Mouse (Mus musculus) kidney, embryonic 15.5 days (tissue): ENCODE data around the gene Mst1r. TPM values are rescaled to one million over a fixed set of nuclear protein-coding genes. Genes with fewer than 3 reads are reported as not detected.
A peak's percentile ranks its signal among the peaks of the same experiment; 100 is the strongest.

ENCODE experiments used
- ATAC-seq: fragments of 200-750 bp; cut with Nextera tagmentation; replicated peaks from 2 replicates; pipeline ENCODE4 v1.8.0; 2017; ENCODE audit warnings: moderate TSS enrichment; ENCODE audit not compliant: low FRiP score
- H3K27ac ChIP-seq: fragments of 300-500 bp; sonication (generic); 2 replicates; pipeline ENCODE4 v1.5.1; 2015; ENCODE audit warnings: mild to moderate bottlenecking, inconsistent platforms
- H3K27me3 ChIP-seq: fragments of 300-500 bp; sonication (generic); 2 replicates; pipeline ENCODE4 v1.6.1; 2015; ENCODE audit warnings: inconsistent platforms
- H3K36me3 ChIP-seq: fragments of 300-500 bp; sonication (generic); 2 replicates; pipeline ENCODE4 v1.6.1; 2015; ENCODE audit warnings: inconsistent platforms
- H3K4me1 ChIP-seq: fragments of 300-500 bp; sonication (generic); 2 replicates; pipeline ENCODE4 v1.6.1; 2015; ENCODE audit warnings: inconsistent platforms
- H3K4me2 ChIP-seq: fragments of 300-500 bp; sonication (generic); 2 replicates; pipeline ENCODE4 v1.6.1; 2015; ENCODE audit warnings: moderate library complexity, mild to moderate bottlenecking, inconsistent platforms
- H3K4me3 ChIP-seq: fragments of 300-500 bp; sonication (generic); replicated peaks from 2 replicates; pipeline ENCODE4 v1.5.1; 2015; ENCODE audit warnings: mild to moderate bottlenecking, inconsistent platforms
- H3K9ac ChIP-seq: fragments of 300-500 bp; sonication (generic); 2 replicates; pipeline ENCODE4 v1.6.1; 2015; ENCODE audit warnings: mild to moderate bottlenecking, inconsistent platforms
- H3K9me3 ChIP-seq: fragments of 300-500 bp; sonication (generic); replicated peaks from 2 replicates; pipeline ENCODE4 v1.6.1; 2016; ENCODE audit warnings: inconsistent platforms
- WGBS: fragments of 180-500 bp; shearing (Covaris S2); methylation state at CpG from one replicate; pipeline ENCODE4 v1.1.7; 2015; ENCODE audit warnings: mixed read lengths; 5-methylcytosine and 5-hydroxymethylcytosine counted together
- polyA plus RNA-seq: library from polyadenylated mRNA; unstranded; fragments of >200 nt; fragmentation: Nextera tagmentation; extraction: Ambion mirVana; gene quantifications from 2 replicates; pipeline ENCODE4 v1.2.1, GENCODE M21; 2015

Gene Mst1r
- polyA plus RNA-seq, 1 experiment from 2014 or later: 2.6 TPM

DNA sequence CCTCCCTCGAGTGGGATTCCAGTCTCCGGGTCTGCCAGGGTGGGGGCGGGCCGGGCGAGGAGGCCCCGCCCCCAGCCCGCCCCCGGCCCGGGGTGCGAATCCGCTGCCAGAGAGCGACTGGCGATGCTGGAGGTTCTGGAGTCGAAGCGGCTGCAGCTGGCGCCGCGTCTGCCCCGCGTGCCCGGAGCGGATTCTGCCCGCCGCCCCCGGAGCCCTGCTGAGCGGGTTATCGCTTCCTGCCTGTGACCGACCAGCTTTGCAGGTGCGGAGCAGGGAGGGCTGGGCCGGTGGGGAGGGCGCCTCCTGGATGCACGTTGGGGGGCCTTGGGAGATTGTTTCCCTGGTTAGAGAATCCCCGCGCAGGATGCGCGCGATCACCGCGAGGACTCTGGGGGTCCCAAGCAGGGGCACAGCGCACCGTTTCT is 29.1 kb downstream of the Mst1r start:
- Histone ChIP-seq H3K4me3 (peak overlapping the region; percentile 50), H3K27ac (no peak overlapping the region), H3K4me2 (peak overlapping the region; percentile 97), H3K36me3 (no peaks in the 10 kb centered on the region), H3K4me1 (peaks cover 15% of the 10 kb centered on the region), H3K9me3 (no peaks in the 10 kb centered on the region), H3K27me3 (peaks cover 47% of the 10 kb centered on the region), H3K9ac (peak overlapping the region; percentile 50)
- ATAC-seq: peak; percentile 47; the same call in 1 of the 2 replicates
- WGBS: under 1% methylated on average over 41 of the region's 41 CpGs

DNA sequence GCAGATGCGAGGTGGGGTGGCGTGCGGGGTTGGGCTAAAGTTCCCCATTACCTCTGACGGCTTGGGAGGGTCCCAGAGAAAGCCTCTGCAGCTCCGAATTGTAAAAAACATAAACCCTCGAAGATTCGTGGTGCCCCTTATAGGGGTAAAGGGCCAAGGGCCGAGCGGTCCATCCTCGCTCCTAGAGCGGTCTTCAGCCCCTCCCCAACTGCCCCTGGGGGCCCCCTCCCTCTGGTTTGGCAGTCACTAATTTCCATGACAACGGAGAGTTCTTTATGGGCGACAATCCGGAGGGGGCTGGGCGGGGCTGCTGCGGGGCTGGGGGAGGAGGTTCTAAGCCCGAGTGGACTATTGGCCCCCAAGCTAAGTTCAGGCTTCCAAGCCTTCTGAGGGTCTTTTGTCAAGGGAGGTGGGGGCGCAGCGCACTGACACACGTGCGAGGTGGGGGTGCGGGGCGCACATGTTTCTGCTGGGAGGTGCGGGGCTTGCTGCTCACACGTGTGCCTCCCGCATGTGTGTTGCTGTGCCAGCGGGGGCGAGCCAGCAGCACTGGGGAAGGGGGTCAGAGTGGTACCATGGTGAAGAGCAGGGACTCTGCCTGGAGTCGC is 29.6 kb downstream of the Mst1r start:
- ATAC-seq: peak; percentile 45; the same call in 1 of the 2 replicates
- H3K9me3 ChIP-seq: no peaks in the 10 kb centered on the region
- H3K9ac ChIP-seq: peak overlapping the region; percentile 50
- peaks cover 15% of the 10 kb centered on the region for H3K4me1 ChIP-seq
- peaks cover 47% of the 10 kb centered on the region for H3K27me3 ChIP-seq
- H3K27ac ChIP-seq: no peak overlapping the region
- no peaks in the 10 kb centered on the region for H3K36me3 ChIP-seq
- H3K4me3 ChIP-seq: peak overlapping the region; percentile 50
- peak overlapping the region; percentile 97 for H3K4me2 ChIP-seq
- WGBS: 3% methylated on average over 29 of the region's 29 CpGs

DNA sequence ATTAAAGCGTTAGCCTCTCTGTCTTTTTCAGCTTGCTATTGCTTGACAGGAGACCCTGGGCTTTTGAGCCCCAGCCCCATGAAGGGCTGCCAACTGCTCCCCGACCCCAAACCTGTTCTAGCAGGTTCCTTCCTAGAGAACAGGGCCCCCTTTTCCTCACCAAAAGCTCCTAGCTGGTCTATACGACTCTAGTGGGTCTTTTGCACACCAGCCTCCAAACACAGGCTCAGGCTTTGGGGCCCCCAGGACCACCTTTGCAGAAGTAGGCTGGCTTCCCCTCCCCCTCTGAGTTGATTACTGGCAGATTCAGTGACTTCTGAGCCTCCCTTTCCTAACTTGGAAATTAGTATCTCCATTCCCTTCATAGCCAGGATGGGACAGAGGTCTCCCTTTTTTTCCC is 30.2 kb downstream of the Mst1r start:
- Histone ChIP-seq H3K4me1 (peaks cover 15% of the 10 kb centered on the region), H3K4me3 (peak overlapping the region; percentile 50), H3K27me3 (peaks cover 47% of the 10 kb centered on the region), H3K27ac (no peak overlapping the region), H3K4me2 (peak overlapping the region; percentile 97), H3K36me3 (no peaks in the 10 kb centered on the region), H3K9me3 (no peaks in the 10 kb centered on the region), H3K9ac (no peak overlapping the region)
- ATAC-seq: no peak
- 17% methylated on average over 3 of the region's 3 CpGs for WGBS

DNA sequence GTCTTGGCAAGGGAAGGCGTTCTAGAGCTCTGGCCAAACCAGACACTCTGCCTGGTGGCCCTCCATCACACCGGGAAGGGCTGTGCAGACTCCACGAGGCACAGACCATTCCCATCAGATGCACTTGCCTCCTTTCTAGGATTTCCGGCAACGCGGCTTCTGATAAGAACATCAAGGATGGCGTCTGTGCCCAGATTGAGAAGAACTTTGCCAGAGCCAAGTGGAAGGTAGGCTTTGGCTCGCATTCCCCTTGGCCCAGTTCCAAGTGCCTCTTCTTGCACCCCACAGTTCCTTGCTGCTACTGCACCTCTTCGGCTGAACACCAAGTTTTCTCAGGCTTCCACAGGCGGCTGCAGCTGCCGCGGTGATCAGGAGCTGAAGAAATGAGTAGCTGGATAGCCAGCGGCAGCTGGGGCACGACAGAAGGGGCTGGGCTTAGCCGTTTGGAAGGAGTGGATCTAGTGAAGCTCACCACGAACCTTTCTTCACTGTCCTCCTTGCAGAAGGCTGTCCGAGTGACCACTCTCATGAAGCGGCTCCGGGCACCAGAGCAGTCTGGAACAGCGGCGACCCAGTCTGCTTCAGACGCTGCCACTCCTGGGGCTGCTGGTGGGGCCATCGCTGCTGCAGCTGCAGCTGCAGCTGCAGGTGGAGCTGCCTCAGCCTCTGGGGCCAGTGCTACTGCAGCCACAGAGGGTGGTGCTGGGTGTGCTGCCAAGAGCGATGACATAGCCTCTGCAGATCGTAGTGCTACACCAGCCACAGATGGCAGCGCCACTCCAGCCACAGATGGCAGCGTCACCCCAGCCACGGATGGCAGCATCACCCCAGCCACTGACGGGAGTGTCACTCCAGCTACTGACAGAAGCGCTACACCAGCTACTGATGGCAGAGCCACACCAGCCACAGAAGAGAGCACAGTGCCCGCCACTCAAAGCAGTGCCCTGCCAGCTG is 40.8 kb downstream of the Mst1r start:
- H3K4me2 ChIP-seq: no peak overlapping the region
- H3K36me3 ChIP-seq: no peaks in the 10 kb centered on the region
- ATAC-seq: no peak
- no peak overlapping the region for H3K27ac ChIP-seq
- H3K27me3 ChIP-seq: no peaks in the 10 kb centered on the region
- no peak overlapping the region for H3K4me3 ChIP-seq
- 89% methylated on average over 31 of the region's 31 CpGs for WGBS
- peaks cover 19% of the 10 kb centered on the region for H3K4me1 ChIP-seq
- H3K9ac ChIP-seq: no peak overlapping the region
- no peaks in the 10 kb centered on the region for H3K9me3 ChIP-seq

DNA sequence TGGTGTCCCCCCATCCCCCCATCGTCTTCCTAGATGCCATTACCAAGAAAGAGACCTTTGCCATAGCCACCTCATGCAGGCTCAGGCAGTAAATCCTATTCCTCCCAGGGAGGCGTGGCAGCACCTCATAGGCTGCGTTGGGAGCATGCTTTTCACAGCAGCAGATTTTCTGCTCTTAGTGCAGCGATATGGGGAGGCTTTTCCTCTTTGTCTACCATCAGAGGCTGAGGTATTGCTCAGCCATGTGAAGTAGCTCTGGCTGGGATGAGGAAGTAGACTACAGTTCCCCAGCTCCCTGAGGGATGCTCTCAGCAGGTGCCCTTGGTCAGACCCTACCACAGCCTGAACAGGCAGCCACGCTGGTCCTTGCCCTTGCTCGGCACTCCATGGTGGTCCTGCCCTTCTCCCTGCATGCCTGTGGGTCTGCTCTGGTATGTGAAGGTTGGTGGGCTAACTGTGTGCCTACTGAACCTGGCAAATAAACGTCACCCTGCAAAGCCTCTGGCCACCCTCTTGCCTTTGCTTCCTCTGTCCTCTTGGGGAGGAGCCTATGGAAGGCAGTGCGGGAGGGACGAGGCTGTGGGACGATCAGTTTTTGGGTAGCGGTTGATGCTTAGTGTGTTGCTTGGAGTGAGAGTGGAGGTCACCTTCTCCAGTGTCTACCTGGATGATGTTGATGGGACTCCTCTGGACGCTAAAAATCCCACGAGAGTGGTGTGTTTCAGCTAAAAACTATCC is 42.7 kb downstream of the Mst1r start:
- no peaks in the 10 kb centered on the region for H3K27me3 ChIP-seq
- peaks cover 24% of the 10 kb centered on the region for H3K4me1 ChIP-seq
- no peaks in the 10 kb centered on the region for H3K36me3 ChIP-seq
- ATAC-seq: no peak
- no peaks in the 10 kb centered on the region for H3K9me3 ChIP-seq
- H3K27ac ChIP-seq: no peak overlapping the region
- H3K9ac ChIP-seq: no peak overlapping the region
- no peak overlapping the region for H3K4me2 ChIP-seq
- no peak overlapping the region for H3K4me3 ChIP-seq
- 83% methylated on average over 13 of the region's 13 CpGs for WGBS

DNA sequence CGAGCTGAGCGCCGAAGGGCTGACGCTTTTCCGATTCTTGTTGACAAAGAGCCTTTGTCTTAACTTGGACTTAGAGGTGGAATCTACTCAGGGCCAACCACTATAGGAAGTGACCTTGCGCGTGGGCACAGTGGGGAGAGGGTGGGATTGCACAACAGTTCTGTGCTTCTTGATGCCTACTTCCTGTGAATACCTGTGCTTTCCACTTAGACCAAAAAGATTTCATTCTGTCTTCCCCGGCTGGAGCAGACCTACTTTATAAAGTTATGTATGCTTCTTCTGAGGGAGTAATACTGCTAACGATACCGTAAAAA is 43.2 kb downstream of the Mst1r start, which contains the start of gene Traip:
Gene Traip, plus strand, starts transcription at position 215 of the 314 bp plus-strand sequence.
- Histone ChIP-seq H3K27ac (peak within 1 kb of the TSS; percentile 71), H3K9ac (peak within 1 kb of the TSS; percentile 66), H3K4me1 (peaks cover 24% of the 10 kb centered on the region), H3K4me2 (peak within 1 kb of the TSS; percentile 83), H3K9me3 (no peaks in the 10 kb centered on the region), H3K4me3 (peak within 1 kb of the TSS; percentile 83), H3K27me3 (no peaks in the 10 kb centered on the region), H3K36me3 (no peaks in the 10 kb centered on the region)
- WGBS: 89% methylated on average over 10 of the region's 10 CpGs
- ATAC-seq: no peak

DNA sequence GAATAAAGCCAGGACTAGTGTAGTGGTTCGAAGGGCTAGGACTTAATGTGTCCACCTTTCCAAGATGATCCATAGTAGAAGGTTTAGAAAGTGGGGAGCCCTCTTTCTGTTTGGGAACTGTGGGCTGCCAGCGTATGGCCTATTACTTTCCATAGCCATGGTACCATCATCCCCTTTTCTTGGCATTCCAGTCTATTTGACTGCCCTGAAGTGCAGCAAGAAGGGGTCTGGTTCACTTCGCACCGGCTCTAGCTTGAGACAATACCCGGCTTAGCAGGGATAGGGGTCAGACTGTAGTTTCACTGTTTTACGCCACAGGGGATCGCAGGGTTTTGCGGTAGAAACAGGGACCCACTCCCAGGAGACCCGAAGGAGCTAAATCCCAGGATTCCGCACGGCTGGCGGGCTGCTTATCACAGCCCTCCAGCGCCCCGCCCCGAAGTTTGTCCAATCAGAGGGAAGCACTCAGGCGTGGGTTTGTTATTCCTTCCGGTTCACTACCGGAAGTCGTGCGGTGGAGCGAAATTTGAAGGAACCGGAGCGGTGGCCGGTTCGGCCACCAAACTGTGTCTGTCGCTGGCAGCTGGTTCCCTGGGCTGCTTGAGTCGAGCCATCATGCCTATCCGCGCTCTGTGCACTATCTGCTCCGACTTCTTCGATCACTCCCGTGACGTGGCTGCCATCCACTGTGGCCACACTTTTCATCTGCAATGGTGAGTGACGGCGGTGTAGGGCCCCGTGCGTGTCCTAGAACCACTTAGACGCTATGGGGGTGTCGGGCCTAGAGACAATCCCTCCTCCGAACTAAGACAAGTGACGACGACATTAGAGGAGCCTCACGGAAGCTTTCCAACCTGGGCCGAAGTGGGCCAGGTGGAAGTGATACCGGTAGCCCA is 44.0 kb downstream of the Mst1r start:
- peak; percentile 95 for ATAC-seq
- Histone ChIP-seq H3K36me3 (peaks cover 5% of the 10 kb centered on the region; the same call in 1 of the 2 replicates), H3K9ac (peak overlapping the region; percentile 66), H3K4me1 (peaks cover 24% of the 10 kb centered on the region), H3K4me3 (peak overlapping the region; percentile 83), H3K9me3 (no peaks in the 10 kb centered on the region), H3K27me3 (no peaks in the 10 kb centered on the region), H3K4me2 (peak overlapping the region; percentile 83), H3K27ac (peak overlapping the region; percentile 71)
- WGBS: 14% methylated on average over 45 of the region's 45 CpGs

DNA sequence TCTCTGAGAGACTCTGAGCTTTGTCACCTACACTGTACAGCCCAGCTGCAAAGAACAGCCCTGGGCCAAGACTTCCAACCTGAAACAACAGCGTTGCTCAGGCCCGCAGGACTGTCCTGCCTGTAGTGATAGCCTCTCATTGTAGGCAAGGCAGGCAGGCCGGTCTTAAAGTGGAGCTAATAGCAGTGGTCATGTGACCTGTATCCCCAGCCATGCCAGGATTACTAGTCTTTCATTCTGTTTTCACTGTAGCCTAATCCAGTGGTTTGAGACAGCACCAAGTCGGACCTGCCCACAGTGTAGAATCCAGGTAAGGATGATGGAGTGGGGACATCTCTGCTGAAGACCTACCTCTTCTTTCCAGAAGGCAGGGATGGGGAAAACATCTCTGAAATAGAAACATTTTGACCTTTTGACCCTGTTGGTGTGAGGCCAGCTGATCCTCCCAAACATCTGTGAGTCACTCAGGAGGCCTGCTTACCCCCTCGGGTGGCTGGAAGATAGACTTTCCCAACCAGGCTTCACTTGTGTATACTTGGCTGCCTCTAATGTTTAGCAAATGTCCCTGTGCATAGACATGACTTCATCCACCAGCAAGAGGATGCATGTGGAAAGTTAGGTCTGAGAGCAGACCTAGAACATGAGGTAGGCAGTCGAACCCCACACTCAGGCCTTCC is 49.1 kb downstream of the Mst1r start:
- ATAC-seq: no peak
- Histone ChIP-seq H3K4me1 (peaks cover 19% of the 10 kb centered on the region), H3K27ac (no peak overlapping the region), H3K9ac (no peak overlapping the region), H3K36me3 (peaks cover 47% of the 10 kb centered on the region), H3K9me3 (no peaks in the 10 kb centered on the region), H3K4me3 (no peak overlapping the region), H3K27me3 (no peaks in the 10 kb centered on the region), H3K4me2 (no peak overlapping the region)
- WGBS: 83% methylated on average over 6 of the region's 6 CpGs

DNA sequence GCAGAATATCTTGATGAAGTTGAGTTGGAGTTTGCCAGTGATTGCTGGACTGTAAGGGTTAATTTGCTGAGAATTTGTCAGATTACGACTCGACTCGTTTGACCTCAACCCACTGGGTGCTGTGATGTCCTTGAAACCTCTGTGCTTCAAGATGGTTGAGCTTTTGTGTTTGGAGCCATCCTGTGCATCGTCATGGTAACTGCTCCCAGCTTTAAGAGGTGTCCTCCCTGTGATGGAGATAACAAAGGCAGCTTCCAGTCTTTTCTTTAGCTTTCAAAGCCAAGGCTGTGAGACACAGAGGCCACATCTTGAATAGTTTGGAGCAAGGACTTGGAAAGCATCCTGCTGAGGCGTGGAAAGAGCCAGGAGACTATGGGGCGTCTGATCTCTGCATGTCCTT is 50.5 kb downstream of the Mst1r start:
- no peak for ATAC-seq
- H3K4me2 ChIP-seq: no peak overlapping the region
- H3K36me3 ChIP-seq: peaks cover 61% of the 10 kb centered on the region
- 64% methylated on average over 6 of the region's 6 CpGs for WGBS
- no peak overlapping the region for H3K9ac ChIP-seq
- no peaks in the 10 kb centered on the region for H3K9me3 ChIP-seq
- H3K27ac ChIP-seq: no peak overlapping the region
- no peak overlapping the region for H3K4me3 ChIP-seq
- peaks cover 7% of the 10 kb centered on the region for H3K4me1 ChIP-seq
- H3K27me3 ChIP-seq: no peaks in the 10 kb centered on the region

DNA sequence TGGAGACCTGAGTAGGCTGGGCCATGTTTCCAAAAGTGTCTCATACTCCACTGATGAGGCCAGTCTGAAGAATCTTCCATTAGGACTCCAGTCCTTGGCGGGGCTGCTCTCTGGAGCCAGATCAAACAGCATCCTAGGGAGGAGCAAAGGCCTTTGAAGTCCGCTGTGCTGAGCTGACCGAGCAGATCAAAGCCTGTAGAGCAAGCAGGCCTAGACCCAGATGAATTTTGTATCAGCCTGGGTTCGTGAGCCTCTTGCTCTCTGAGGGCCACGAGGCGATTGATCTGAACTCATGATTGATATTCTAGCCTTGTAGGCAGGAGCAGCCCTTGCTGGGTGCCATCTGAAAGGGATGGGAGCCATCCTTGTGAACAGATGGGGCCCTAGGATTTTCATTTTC is 53.2 kb downstream of the Mst1r start:
- Histone ChIP-seq H3K27ac (no peak overlapping the region), H3K9ac (no peak overlapping the region), H3K4me1 (0 out of 2 replicates have a peak, but pooled peaks cover 5% of the 10 kb centered on the region), H3K36me3 (peaks cover 86% of the 10 kb centered on the region), H3K27me3 (no peaks in the 10 kb centered on the region), H3K4me2 (no peak overlapping the region), H3K4me3 (no peak overlapping the region), H3K9me3 (no peaks in the 10 kb centered on the region)
- 28% methylated on average over 6 of the region's 6 CpGs for WGBS
- ATAC-seq: no peak

DNA sequence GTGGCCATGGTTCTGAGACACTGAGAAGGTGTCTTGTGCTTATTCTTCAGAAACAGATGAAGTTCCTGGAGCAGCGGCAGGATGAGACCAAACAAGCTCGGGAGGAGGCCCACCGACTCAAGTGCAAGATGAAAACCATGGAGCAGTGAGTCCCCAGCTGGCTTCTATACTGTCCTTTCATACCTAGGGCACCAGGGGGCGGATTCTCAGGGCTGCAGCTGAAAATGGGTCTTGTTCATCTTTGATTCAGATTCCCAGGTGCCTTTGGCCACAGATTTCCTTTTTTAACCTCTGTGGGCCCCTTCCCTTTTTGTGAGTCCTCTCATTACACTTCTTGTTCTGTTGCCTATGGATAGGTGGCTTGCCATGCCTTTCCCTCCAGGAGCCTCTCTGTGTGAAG is 54.3 kb downstream of the Mst1r start:
- 81% methylated on average over 4 of the region's 4 CpGs for WGBS
- Histone ChIP-seq H3K4me2 (no peak overlapping the region), H3K27ac (no peak overlapping the region), H3K27me3 (no peaks in the 10 kb centered on the region), H3K4me1 (0 out of 2 replicates have a peak, but pooled peaks cover 5% of the 10 kb centered on the region), H3K4me3 (no peak overlapping the region), H3K36me3 (peaks cover 85% of the 10 kb centered on the region), H3K9ac (no peak overlapping the region), H3K9me3 (no peaks in the 10 kb centered on the region)
- no peak for ATAC-seq
